Mouse (Mus musculus): Measurements from ENCODE around the gene Skp2.
"Not testable (repeated sequence)": the region's sequence is repeated elsewhere in the genome, so short reads cannot be mapped to it uniquely, and the experiment has no call there.

Skp2 gene

GRCm38 (mm10) chr15:9155325-9155724, at the start of gene Skp2:
TSS of gene Skp2 (minus strand) at chr15:9155425.
- DNase-seq = no peak

DNA sequence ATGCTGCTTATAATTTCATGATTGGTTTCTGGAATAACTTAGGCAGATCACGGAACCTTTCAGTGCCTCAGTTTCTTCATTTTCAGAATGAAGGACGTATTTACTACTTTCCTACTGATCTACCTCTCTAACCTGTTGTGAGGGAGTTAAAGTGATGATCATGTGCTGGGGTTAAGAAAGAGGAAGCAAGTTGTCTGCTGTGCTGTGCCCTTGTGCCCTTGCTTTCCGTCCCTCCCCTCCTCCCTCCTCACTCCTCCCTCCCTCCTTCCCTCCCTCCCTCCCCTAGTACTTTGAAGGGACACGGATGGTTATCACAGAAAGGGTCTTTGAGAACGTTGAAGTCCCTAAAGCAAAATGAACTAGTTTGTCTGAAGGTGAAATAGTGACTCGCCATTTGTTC, 43.2 kb upstream of the Skp2 start:
- no peak for DNase-seq

GRCm38 (mm10) chr15:9192685-9193084, 37.5 kb upstream of the Skp2 start:
- DNase-seq = not testable (repeated sequence)

DNA sequence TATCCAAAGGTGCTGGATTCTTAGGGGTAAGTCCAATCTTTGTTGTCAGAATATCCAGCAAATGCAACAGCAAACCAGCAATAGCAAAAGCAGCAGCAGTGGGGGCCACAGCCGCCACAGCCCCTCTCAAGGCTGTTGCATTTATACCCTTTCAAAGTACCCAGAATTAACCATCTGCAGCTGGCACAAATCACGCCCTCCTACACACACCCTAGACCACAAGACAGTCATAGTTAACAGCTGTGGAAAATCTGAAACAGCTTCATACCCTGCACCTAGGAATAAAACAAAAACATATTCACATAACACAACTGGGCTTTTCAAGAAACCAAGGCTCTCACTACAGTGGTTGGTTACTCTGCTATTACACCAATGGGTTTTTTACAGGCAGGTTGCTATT, 34.6 kb upstream of the Skp2 start:
- no peak for DNase-seq

DNA sequence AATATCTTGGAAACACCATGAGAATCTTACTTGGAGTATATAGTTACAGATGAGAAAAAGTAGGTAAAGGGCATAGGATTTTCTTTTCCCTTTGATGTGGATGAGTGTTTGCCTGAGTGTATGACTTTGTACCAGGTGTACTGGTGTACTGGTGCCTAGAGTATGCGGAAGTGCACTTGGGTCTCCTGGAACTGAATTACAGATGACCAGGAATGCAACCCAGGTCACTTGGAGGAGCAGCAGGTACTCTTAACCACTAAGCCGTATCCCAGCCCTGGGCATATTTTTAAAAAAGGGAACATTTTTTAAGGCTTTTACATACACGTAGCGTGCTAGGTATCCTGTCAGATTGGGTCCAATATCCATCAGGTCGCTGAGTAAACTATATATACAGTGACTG, 28.8 kb upstream of the Skp2 start:
- no peak for DNase-seq

GRCm38 (mm10) chr15:9177038-9177437, 21.8 kb upstream of the Skp2 start:
- no peak for DNase-seq

DNA sequence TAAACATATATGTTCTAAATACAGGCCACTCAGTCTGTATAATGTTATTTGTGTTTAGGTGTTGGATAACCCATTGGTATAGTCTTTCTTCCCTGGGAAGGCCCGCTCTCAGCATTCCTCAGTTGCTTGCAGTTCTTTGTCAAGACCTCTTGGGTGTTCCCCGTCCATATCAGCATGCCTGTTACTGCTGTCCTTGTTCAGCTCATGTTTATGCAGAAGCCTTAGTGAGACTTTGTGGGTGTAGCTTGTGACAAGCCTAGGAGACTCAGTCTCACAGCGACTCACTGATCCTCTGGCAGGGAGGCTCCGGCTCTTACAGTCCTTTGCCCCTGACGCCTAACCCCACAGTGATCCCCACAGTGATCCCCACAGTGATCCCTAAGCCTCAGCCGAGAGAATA, 8.9 kb upstream of the Skp2 start:
- no peak for DNase-seq

DNA sequence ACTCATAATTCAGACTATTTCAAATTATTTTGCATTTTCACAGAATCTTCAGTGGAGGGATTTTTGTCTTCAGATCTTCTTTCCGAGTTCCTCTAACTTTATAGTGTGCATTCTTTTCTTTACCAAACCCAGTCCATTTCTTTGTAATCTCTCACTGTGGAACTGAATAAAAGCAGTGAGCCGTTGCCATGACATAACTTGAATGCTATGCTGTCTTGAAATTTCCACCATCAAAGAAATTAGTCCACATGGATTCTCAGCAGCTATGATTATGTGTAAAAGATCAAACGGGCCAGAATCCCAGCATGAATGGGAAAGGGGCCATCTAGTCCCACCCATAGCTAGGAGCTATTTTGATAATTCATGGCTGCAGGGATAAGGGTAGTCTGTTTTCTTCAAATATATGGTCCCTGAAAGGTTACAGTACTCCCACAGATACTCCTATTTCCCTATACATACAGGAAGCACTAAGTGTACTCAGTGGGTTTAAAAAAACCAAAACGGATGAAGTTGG, 7.4 kb upstream of the Skp2 start:
- DNase-seq = peak; percentile 39 to 48

DNA sequence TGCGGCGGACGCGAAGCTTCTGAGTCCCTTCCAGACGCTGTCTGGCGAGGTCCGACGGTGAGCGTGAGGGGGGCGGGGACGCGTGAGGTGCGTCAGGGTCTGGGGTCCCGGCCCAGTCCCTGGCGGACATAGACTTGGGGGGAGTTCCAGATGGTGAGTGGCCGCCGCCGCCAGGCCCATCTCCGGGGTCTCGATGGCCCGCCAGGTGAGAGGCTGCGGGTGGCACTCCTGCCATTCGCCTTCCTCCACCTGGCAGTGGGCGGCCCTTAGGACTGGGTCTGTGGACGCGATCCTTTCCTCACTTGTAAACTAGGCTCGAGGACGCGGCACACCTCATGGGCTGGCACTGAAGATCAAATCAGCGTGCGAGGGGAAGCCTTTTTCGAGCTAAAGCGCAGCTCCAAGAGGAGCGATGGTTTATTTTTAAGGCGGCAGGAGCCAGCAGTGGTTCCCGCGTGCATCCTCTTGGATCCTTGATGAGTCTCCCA, 14.5 kb downstream of the Skp2 start:
- DNase-seq = no peak

DNA sequence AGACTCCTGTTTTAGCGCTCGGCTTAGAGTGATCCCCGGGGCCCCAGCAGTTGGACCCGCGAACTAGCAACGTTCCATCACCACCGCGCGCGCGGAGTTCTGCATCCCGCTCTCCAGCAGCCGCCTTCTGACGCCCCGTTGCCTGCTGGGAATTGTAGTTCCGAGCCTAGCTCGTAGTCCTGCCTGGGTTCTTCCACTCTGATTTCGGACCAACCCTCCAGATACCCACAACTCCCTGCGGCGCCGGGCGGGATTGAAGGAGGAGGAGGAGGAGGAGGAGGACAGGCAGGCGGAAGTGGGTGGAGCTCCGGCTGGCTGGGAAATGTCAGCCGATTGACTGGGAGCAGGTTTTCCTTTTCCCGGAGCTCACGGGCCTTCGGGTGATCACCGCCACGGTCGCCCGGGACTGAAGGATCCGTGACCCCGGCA, 15.0 kb downstream of the Skp2 start, which contains the start of gene Lmbrd2:
Gene Lmbrd2, plus strand, starts transcription at position 299 of the 429 bp plus-strand sequence.
- peak; percentile 98 for DNase-seq

GRCm38 (mm10) chr15:9139447-9139846, 15.8 kb downstream of the Skp2 start:
- DNase-seq = peak; percentile 19 to 24

- DNase-seq = no peak
These were observed 20.2 kb downstream of the Skp2 start for GRCm38 (mm10) chr15:9134891-9135507.

GRCm38 (mm10) chr15:9132693-9133443, 22.4 kb downstream of the Skp2 start:
- peak; percentile 44 to 59 for DNase-seq

DNA sequence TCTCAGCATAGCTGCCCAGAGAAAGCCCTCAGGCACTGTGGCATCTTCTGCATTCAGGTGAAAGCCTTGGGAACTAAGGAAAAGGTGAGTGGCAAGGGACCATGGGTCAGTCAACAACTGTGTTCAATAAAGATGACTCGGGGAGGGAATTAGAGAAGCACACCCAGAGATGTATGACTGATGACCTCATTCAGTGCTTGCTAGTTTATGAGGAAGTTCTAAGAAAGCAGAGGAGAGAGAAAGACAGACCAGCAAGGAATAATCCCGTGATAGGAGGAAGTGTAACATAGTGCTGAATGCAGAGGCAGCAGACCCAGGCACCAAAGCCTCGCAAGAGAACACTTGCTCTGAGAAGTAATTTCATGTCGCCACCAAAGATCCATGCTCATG, 23.7 kb downstream of the Skp2 start:
- no peak for DNase-seq

DNA sequence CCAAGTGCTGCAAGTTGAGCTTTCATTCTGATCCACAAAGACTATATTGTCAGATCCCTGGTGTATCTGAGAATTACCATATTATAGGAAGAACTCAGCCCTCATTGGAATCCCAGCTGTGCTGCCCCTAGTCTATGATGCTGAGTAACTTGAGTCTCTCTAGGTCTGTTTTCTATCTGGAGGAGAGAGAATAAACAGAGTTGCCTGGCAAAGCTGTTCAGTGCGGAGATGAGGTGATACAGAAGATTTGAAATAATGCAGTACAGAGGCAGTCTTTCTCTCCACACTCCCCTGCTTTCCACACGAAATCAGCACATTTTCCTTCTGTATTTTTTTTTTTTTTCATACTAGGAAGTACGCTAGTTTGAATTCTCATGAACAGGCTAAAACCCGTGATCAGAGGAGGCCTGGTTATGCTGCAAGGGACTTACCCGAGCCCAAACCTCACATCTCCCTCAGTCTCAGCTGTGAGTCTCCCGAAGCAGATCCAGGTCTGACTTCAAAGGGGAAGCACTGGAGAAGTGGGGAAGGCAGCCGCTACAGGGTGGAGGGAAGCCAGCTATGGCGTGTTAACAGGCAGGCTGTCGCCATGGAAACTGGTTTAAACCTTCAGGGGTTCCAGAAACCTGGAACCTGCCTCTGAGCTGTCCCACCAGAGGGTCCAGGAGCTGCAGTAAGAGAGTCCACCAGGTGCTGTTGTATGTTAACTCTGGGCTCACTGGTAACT, 24.3 kb downstream of the Skp2 start:
- no peak for DNase-seq

DNA sequence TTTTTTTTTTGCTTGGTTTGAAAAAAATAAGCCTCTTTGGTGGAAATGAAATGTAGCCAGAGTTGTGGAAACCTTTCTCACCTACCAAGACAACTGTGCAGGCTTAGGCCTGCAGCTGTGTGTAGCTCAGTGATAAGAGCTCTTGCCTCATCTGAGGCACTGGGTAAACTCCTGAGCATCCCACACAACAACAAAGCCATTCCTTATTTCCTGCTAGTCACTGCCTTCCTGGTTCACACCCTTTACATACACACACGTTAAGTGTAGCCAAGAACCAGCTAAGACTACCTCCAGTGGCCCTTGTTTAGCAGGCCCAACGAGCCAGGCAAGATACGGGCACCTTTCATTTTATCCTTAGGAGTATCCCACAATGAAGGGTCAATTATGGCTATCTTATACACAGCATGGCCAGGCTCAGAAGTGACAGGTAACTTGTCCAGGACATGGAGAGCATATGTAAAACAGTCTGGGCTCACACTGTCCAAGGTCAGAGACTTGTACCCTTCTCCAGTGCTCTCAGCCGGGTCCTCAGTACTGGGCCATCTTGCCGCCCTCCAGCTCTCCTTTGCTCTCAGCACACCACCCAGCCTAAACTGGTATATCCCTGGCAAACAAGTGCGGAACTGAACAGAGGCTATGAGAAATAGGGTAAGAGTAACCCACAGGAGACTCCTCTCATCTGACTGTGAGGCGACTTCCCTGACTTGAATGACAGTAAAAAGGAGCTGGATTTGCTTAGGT, 28.0 kb downstream of the Skp2 start:
- DNase-seq = no peak

DNA sequence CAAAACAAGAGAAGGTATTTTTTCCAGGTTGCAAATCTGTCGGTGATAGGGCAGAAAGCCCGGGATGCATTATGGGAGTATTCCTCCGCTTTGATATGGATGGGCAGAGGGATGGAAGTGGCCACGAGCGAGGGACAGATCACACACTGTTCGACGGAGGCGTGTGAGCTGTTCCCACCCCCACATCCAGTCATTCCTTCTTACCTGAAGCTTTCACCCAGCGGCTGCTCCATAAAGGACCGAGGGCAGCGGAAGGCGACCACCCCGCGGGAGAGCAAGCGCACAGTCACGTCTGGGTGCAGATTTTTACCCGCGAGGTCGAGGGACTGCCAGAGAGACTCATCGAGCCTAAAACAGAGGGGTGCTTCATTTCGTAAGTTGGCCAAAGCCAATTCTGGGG, 30.4 kb downstream of the Skp2 start:
- DNase-seq = no peak

- DNase-seq = no peak
These were observed 32.2 kb downstream of the Skp2 start for GRCm38 (mm10) chr15:9122989-9123388.

- peak; percentile 62 to 67 for DNase-seq
These were observed 35.1 kb downstream of the Skp2 start for GRCm38 (mm10) chr15:9120081-9120480.

- no peak for DNase-seq
These were observed 36.4 kb downstream of the Skp2 start for GRCm38 (mm10) chr15:9118852-9119251.

DNA sequence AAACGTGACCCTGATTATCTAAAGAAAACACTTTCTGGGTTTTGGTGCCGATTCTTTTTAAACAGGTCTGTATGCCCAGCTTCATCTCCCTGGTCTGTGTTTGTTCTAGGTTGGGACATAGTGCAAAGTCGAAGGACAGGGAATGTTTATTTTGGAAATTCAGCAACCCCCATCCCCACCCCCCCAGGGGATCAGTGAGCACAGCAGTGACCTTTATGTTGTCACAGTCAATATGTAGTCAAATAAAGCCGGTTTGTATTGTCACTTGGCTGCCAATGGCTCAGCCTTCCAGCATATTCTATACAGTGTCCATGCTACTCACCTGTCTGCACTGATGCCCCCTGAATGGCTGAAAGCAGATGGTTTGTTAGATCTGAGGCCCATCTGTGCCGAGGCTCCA, 40.6 kb downstream of the Skp2 start:
- DNase-seq = no peak

DNA sequence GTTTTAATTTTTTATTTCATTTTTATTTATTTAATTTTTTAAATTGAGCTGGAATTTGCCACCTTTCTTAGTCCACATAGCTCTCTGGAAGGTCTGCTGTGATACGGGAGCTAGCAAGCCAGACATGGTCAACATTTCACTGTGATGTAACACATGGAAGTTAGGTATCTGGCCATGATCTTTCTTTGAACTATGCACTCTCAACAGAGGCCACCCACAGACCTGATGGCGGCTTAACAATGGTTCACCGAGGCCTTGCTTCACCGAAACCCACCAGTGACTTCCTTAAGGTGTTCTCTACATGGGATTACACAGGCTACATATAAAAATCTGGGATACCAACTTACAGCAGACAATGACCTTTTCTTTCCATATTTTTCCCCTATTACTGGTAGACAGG, 41.1 kb downstream of the Skp2 start:
- DNase-seq = no peak

- no peak for DNase-seq
These were observed 41.7 kb downstream of the Skp2 start for GRCm38 (mm10) chr15:9113556-9113955.
